Mouse (Mus musculus): ENCODE results near the gene Phkb. TPM values are rescaled to one million over a fixed set of nuclear protein-coding genes. Genes with fewer than 3 reads are reported as not detected.

Gene Phkb
- polyA plus RNA-seq, 1 experiment from 2014 or later, result 39.5 TPM

- Histone ChIP-seq H3K36me3 (no peaks in the 10 kb centered on the region), H3K9ac (no peak overlapping the region), H3K4me1 (replicated peaks) (no peaks in the 10 kb centered on the region), H3K27me3 (no peaks in the 10 kb centered on the region), H3K9me3 (no peaks in the 10 kb centered on the region), H3K4me2 (no peak overlapping the region), H3K4me3 (no peak overlapping the region), H3K27ac (replicated peaks) (no peak overlapping the region)
- no peak for ATAC-seq (ENCODE audit: low FRiP score, low read depth)
- 76% methylated on average over 1 of the region's 1 CpGs for WGBS
Observed at GRCm38 (mm10) chr8:85862381-85862780, 21.6 kb downstream of the Phkb start.

- no peak for ATAC-seq (ENCODE audit: low FRiP score, low read depth)
- Histone ChIP-seq H3K4me3 (no peak overlapping the region), H3K4me1 (replicated peaks) (no peaks in the 10 kb centered on the region), H3K27me3 (no peaks in the 10 kb centered on the region), H3K4me2 (no peak overlapping the region), H3K36me3 (no peaks in the 10 kb centered on the region), H3K9ac (no peak overlapping the region), H3K9me3 (no peaks in the 10 kb centered on the region), H3K27ac (replicated peaks) (no peak overlapping the region)
- 75% methylated on average over 2 of the region's 2 CpGs for WGBS
Observed at GRCm38 (mm10) chr8:85871660-85872059, 30.9 kb downstream of the Phkb start.

GRCm38 (mm10) chr8:85877976-85878375, 37.2 kb downstream of the Phkb start:
- Histone ChIP-seq H3K9ac (no peak overlapping the region), H3K4me3 (no peak overlapping the region), H3K27me3 (no peaks in the 10 kb centered on the region), H3K4me1 (replicated peaks) (no peaks in the 10 kb centered on the region), H3K27ac (replicated peaks) (no peak overlapping the region), H3K9me3 (no peaks in the 10 kb centered on the region), H3K4me2 (no peak overlapping the region), H3K36me3 (peaks cover 14% of the 10 kb centered on the region; the same call in 1 of the 2 replicates)
- WGBS, result 97% methylated on average over 8 of the region's 8 CpGs
- ATAC-seq (ENCODE audit: low FRiP score, low read depth), result no peak

- Histone ChIP-seq H3K27me3 (no peaks in the 10 kb centered on the region), H3K9ac (no peak overlapping the region), H3K9me3 (no peaks in the 10 kb centered on the region), H3K36me3 (peaks cover 14% of the 10 kb centered on the region; the same call in 1 of the 2 replicates), H3K4me3 (no peak overlapping the region), H3K4me1 (replicated peaks) (no peaks in the 10 kb centered on the region), H3K27ac (replicated peaks) (no peak overlapping the region), H3K4me2 (no peak overlapping the region)
- ATAC-seq (ENCODE audit: low FRiP score, low read depth), result no peak
- WGBS, result 95% methylated on average over 7 of the region's 7 CpGs
Observed at GRCm38 (mm10) chr8:85879624-85880023, 38.9 kb downstream of the Phkb start.

- H3K36me3 ChIP-seq, result 0 out of 2 replicates have a peak, but pooled peaks cover 15% of the 10 kb centered on the region
- H3K27me3 ChIP-seq, result no peaks in the 10 kb centered on the region
- no peak overlapping the region for H3K4me2 ChIP-seq
- no peak overlapping the region for H3K9ac ChIP-seq
- no peak overlapping the region for H3K4me3 ChIP-seq
- ATAC-seq (ENCODE audit: low FRiP score, low read depth), result no peak
- no peaks in the 10 kb centered on the region for H3K9me3 ChIP-seq
- H3K27ac ChIP-seq (replicated peaks), result no peak overlapping the region
- no peaks in the 10 kb centered on the region for H3K4me1 ChIP-seq (replicated peaks)
- 92% methylated on average over 3 of the region's 3 CpGs for WGBS
Observed at GRCm38 (mm10) chr8:85884811-85885210, 44.1 kb downstream of the Phkb start.

GRCm38 (mm10) chr8:85897636-85898035, 56.9 kb downstream of the Phkb start:
- Histone ChIP-seq H3K4me1 (replicated peaks) (no peaks in the 10 kb centered on the region), H3K4me2 (no peak overlapping the region), H3K9ac (no peak overlapping the region), H3K36me3 (no peaks in the 10 kb centered on the region), H3K27ac (replicated peaks) (no peak overlapping the region), H3K27me3 (no peaks in the 10 kb centered on the region), H3K4me3 (no peak overlapping the region), H3K9me3 (no peaks in the 10 kb centered on the region)
- WGBS, result 97% methylated on average over 2 of the region's 2 CpGs
- ATAC-seq (ENCODE audit: low FRiP score, low read depth), result no peak

GRCm38 (mm10) chr8:85924991-85925390, 84.2 kb downstream of the Phkb start:
- Histone ChIP-seq H3K4me3 (no peak overlapping the region), H3K4me2 (no peak overlapping the region), H3K4me1 (replicated peaks) (no peaks in the 10 kb centered on the region; the same call in 1 of the 2 replicates), H3K9ac (no peak overlapping the region), H3K36me3 (no peaks in the 10 kb centered on the region), H3K27ac (replicated peaks) (peak overlapping the region; percentile 41; the same call in 1 of the 2 replicates), H3K27me3 (no peaks in the 10 kb centered on the region), H3K9me3 (no peaks in the 10 kb centered on the region)
- ATAC-seq (ENCODE audit: low FRiP score, low read depth), result no peak

- Histone ChIP-seq H3K27me3 (no peaks in the 10 kb centered on the region), H3K4me3 (no peak overlapping the region), H3K9ac (no peak overlapping the region), H3K4me1 (replicated peaks) (no peaks in the 10 kb centered on the region; the same call in 1 of the 2 replicates), H3K4me2 (no peak overlapping the region), H3K27ac (replicated peaks) (peak overlapping the region; percentile 41), H3K36me3 (no peaks in the 10 kb centered on the region), H3K9me3 (no peaks in the 10 kb centered on the region)
- no peak for ATAC-seq (ENCODE audit: low FRiP score, low read depth)
- WGBS, result 83% methylated on average over 1 of the region's 1 CpGs
Observed at GRCm38 (mm10) chr8:85925574-85925973, 84.8 kb downstream of the Phkb start.

- WGBS, result 60% methylated on average over 3 of the region's 3 CpGs
- no peak overlapping the region for H3K9ac ChIP-seq
- H3K4me1 ChIP-seq (replicated peaks), result no peaks in the 10 kb centered on the region; the same call in 1 of the 2 replicates
- no peak overlapping the region for H3K4me3 ChIP-seq
- no peaks in the 10 kb centered on the region for H3K9me3 ChIP-seq
- ATAC-seq (ENCODE audit: low FRiP score, low read depth), result peak; percentile 23; the same call in 1 of the 2 replicates
- H3K27me3 ChIP-seq, result no peaks in the 10 kb centered on the region
- H3K36me3 ChIP-seq, result no peaks in the 10 kb centered on the region
- H3K27ac ChIP-seq (replicated peaks), result peak overlapping the region; percentile 41
- no peak overlapping the region for H3K4me2 ChIP-seq
Observed at GRCm38 (mm10) chr8:85926107-85926506, 85.3 kb downstream of the Phkb start.

GRCm38 (mm10) chr8:85936148-85936547, 95.4 kb downstream of the Phkb start:
- 96% methylated on average over 5 of the region's 5 CpGs for WGBS
- no peak overlapping the region for H3K9ac ChIP-seq
- H3K36me3 ChIP-seq, result no peaks in the 10 kb centered on the region; the same call in 1 of the 2 replicates
- H3K27me3 ChIP-seq, result no peaks in the 10 kb centered on the region
- H3K9me3 ChIP-seq, result no peaks in the 10 kb centered on the region
- no peak overlapping the region for H3K27ac ChIP-seq (replicated peaks)
- H3K4me3 ChIP-seq, result no peak overlapping the region
- H3K4me1 ChIP-seq (replicated peaks), result no peaks in the 10 kb centered on the region
- ATAC-seq (ENCODE audit: low FRiP score, low read depth), result no peak
- H3K4me2 ChIP-seq, result no peak overlapping the region

GRCm38 (mm10) chr8:85937343-85937742, 96.6 kb downstream of the Phkb start:
- H3K4me3 ChIP-seq, result no peak overlapping the region
- H3K4me1 ChIP-seq (replicated peaks), result no peaks in the 10 kb centered on the region
- H3K9ac ChIP-seq, result no peak overlapping the region
- no peak overlapping the region for H3K27ac ChIP-seq (replicated peaks)
- no peaks in the 10 kb centered on the region for H3K27me3 ChIP-seq
- no peaks in the 10 kb centered on the region for H3K9me3 ChIP-seq
- H3K36me3 ChIP-seq, result no peaks in the 10 kb centered on the region; the same call in 1 of the 2 replicates
- 87% methylated on average over 7 of the region's 7 CpGs for WGBS
- no peak for ATAC-seq (ENCODE audit: low FRiP score, low read depth)
- H3K4me2 ChIP-seq, result no peak overlapping the region

GRCm38 (mm10) chr8:85944820-85945219, 104.1 kb downstream of the Phkb start:
- H3K4me3 ChIP-seq, result no peak overlapping the region
- H3K4me1 ChIP-seq (replicated peaks), result no peaks in the 10 kb centered on the region
- ATAC-seq (ENCODE audit: low FRiP score, low read depth), result no peak
- 100% methylated on average over 5 of the region's 5 CpGs for WGBS
- H3K36me3 ChIP-seq, result peaks cover 8% of the 10 kb centered on the region; the same call in 1 of the 2 replicates
- no peak overlapping the region for H3K4me2 ChIP-seq
- no peaks in the 10 kb centered on the region for H3K9me3 ChIP-seq
- no peak overlapping the region for H3K9ac ChIP-seq
- H3K27me3 ChIP-seq, result no peaks in the 10 kb centered on the region
- H3K27ac ChIP-seq (replicated peaks), result no peak overlapping the region

- no peak overlapping the region for H3K9ac ChIP-seq
- H3K4me2 ChIP-seq, result no peak overlapping the region
- no peaks in the 10 kb centered on the region for H3K4me1 ChIP-seq (replicated peaks)
- ATAC-seq (ENCODE audit: low FRiP score, low read depth), result no peak
- no peaks in the 10 kb centered on the region for H3K9me3 ChIP-seq
- no peaks in the 10 kb centered on the region for H3K36me3 ChIP-seq
- 97% methylated on average over 2 of the region's 2 CpGs for WGBS
- H3K27ac ChIP-seq (replicated peaks), result no peak overlapping the region
- H3K27me3 ChIP-seq, result no peaks in the 10 kb centered on the region
- H3K4me3 ChIP-seq, result no peak overlapping the region
Observed at GRCm38 (mm10) chr8:85958391-85958790, 117.6 kb downstream of the Phkb start.

Measured in hindbrain, embryonic 15.5 days (tissue).